Comparison of ENCODE assay signal across 8 mouse cellular contexts in genomic region chr13:21215275-21215983, GRCm38 (mm10). TPM values are rescaled to one million over a fixed set of nuclear protein-coding genes. Genes with fewer than 3 reads are reported as not detected.
A peak's percentile ranks its signal among the peaks of the same experiment; 100 is the strongest.
DNase-seq lines count a peak whose midpoint lies in the region; ATAC-seq and TF ChIP-seq lines count a peak whose summit lies in the region.

No protein-coding gene starts in this region.

- H3K36me3 ChIP-seq in MEL (ENCODE audit: control insufficient read depth in 1 of 2, insufficient read depth in 2 of 2, low read length in 2 of 2), result peaks cover 0 to 13% of the 10 kb centered on the region in 2 experiments; a peak in 2 of 4 replicates
- H3K36me3 ChIP-seq in forebrain, embryonic 10.5 days (replicated peaks), result no peaks in the 10 kb centered on the region
- no peaks in the 10 kb centered on the region; the same call in 1 of the 2 replicates for H3K36me3 ChIP-seq in heart, postnatal 0 days (replicated peaks; ENCODE audit: control insufficient read depth, insufficient read depth, low read length)
- H3K36me3 ChIP-seq in liver, embryonic 16.5 days (ENCODE audit: control insufficient read depth, insufficient read depth), result no peaks in the 10 kb centered on the region
- H3K36me3 ChIP-seq in neural tube, embryonic 13.5 days, result no peaks in the 10 kb centered on the region

- peak overlapping the region; percentile 44 for H3K4me2 ChIP-seq in heart, postnatal 0 days (ENCODE audit: low read depth, low read length)
- H3K4me2 ChIP-seq in liver, embryonic 16.5 days (ENCODE audit: low read depth, low read length), result peak overlapping the region; percentile 71
- peak overlapping the region; percentile 55 for H3K4me2 ChIP-seq in neural tube, embryonic 13.5 days

- TF ChIP-seq CTCF in MEL (IDR thresholded peaks at IDR 0.05 in 2 of 3, conservative IDR thresholded peaks at IDR 0.05 in 1 of 3; ENCODE audit: control insufficient read depth in 1 of 3, insufficient read depth in 1 of 3, low read depth in 2 of 3, low read length in 3 of 3, poor library complexity in 1 of 3, severe bottlenecking in 1 of 3), result no peak
- TF ChIP-seq CTCF in heart, postnatal 0 days (IDR thresholded peaks at IDR 0.05; ENCODE audit: low read depth), result no peak

- no peak for TF ChIP-seq EP300 in MEL (IDR thresholded peaks at IDR 0.05; ENCODE audit: low read depth in 1 of 2, low read length in 2 of 2)
- TF ChIP-seq EP300 in heart, postnatal 0 days (IDR thresholded peaks at IDR 0.05; ENCODE audit: low read depth), result no peak

- no peaks in the 10 kb centered on the region for H3K27me3 ChIP-seq in MEL (ENCODE audit: control insufficient read depth in 1 of 2, insufficient read depth in 2 of 2, low read length in 2 of 2)
- peaks cover 13% of the 10 kb centered on the region for H3K27me3 ChIP-seq in forebrain, embryonic 10.5 days (ENCODE audit: poor library complexity, severe bottlenecking)
- H3K27me3 ChIP-seq in heart, postnatal 0 days (ENCODE audit: control insufficient read depth, insufficient read depth, low read length), result no peaks in the 10 kb centered on the region
- H3K27me3 ChIP-seq in liver, embryonic 16.5 days (ENCODE audit: control insufficient read depth, insufficient read depth, low read depth, low read length), result peaks cover 5% of the 10 kb centered on the region; the same call in 1 of the 2 replicates
- peaks cover 6% of the 10 kb centered on the region; the same call in 1 of the 2 replicates for H3K27me3 ChIP-seq in neural tube, embryonic 13.5 days

- H3K4me3 ChIP-seq in MEL (ENCODE audit: control insufficient read depth in 1 of 2, insufficient read depth in 1 of 2, low read depth in 2 of 2, low read length in 2 of 2), result peak overlapping the region; percentile 52 to 77
- peak overlapping the region; percentile 56 for H3K4me3 ChIP-seq in forebrain, embryonic 10.5 days
- peak overlapping the region; percentile 30 for H3K4me3 ChIP-seq in heart, postnatal 0 days (ENCODE audit: low read depth, low read length)
- peak overlapping the region; percentile 57 for H3K4me3 ChIP-seq in liver, embryonic 16.5 days (ENCODE audit: low read depth, low read length)
- H3K4me3 ChIP-seq in neural tube, embryonic 13.5 days, result peak overlapping the region; percentile 34

- ATAC-seq in heart, postnatal 0 days (ENCODE audit: insufficient read depth, low read depth), result no peak
- ATAC-seq in liver, embryonic 16.5 days (ENCODE audit: low read depth), result peak; percentile 84
- peak; percentile 79; the same call in 1 of the 2 replicates for ATAC-seq in neural tube, embryonic 13.5 days (ENCODE audit: low read depth)

- H3K27ac ChIP-seq in MEL (ENCODE audit: control insufficient read depth, low read depth, low read length), result no peak overlapping the region
- H3K27ac ChIP-seq in forebrain, embryonic 10.5 days, result 0 out of 2 replicates have a peak overlapping the region, but pooled peaks have one; percentile 5
- no peak overlapping the region for H3K27ac ChIP-seq in heart, postnatal 0 days (ENCODE audit: low read depth)
- no peak overlapping the region for H3K27ac ChIP-seq in liver, embryonic 16.5 days (ENCODE audit: low read length)
- H3K27ac ChIP-seq in neural tube, embryonic 13.5 days (replicated peaks), result no peak overlapping the region

- no peak for TF ChIP-seq POLR2A in MEL (IDR thresholded peaks at IDR 0.05; ENCODE audit: control insufficient read depth in 1 of 2, insufficient read depth in 1 of 2, low read depth in 1 of 2, low read length in 2 of 2, poor library complexity in 1 of 2)

- 1% methylated on average over 20 of the region's 20 CpGs for WGBS in forebrain, embryonic 10.5 days
- 3% methylated on average over 20 of the region's 20 CpGs for WGBS in heart, postnatal 0 days
- WGBS in liver, embryonic 16.5 days (ENCODE audit: insufficient replicate concordance), result under 1% methylated on average over 20 of the region's 20 CpGs
- WGBS in neural tube, embryonic 13.5 days, result 2% methylated on average over 20 of the region's 20 CpGs

- H3K9me3 ChIP-seq in MEL (replicated peaks; ENCODE audit: insufficient read depth, low read length), result no peaks in the 10 kb centered on the region
- H3K9me3 ChIP-seq in forebrain, embryonic 10.5 days, result peaks cover 11% of the 10 kb centered on the region
- peaks cover 6% of the 10 kb centered on the region for H3K9me3 ChIP-seq in heart, postnatal 0 days (replicated peaks; ENCODE audit: control insufficient read depth, low read length)
- peaks cover 2% of the 10 kb centered on the region for H3K9me3 ChIP-seq in liver, embryonic 16.5 days (replicated peaks; ENCODE audit: control insufficient read depth, low read length)
- H3K9me3 ChIP-seq in neural tube, embryonic 13.5 days, result peaks cover 5% of the 10 kb centered on the region; the same call in 1 of the 2 replicates

- no peaks in the 10 kb centered on the region for H3K4me1 ChIP-seq in MEL (ENCODE audit: control insufficient read depth in 1 of 2, insufficient read depth in 2 of 2, low read length in 2 of 2)
- peaks cover 7% of the 10 kb centered on the region for H3K4me1 ChIP-seq in forebrain, embryonic 10.5 days
- no peaks in the 10 kb centered on the region for H3K4me1 ChIP-seq in heart, postnatal 0 days (ENCODE audit: control insufficient read depth, insufficient read depth)
- H3K4me1 ChIP-seq in liver, embryonic 16.5 days (ENCODE audit: control insufficient read depth, low read depth, low read length), result peaks cover 7% of the 10 kb centered on the region
- H3K4me1 ChIP-seq in neural tube, embryonic 13.5 days (replicated peaks), result peaks cover 6% of the 10 kb centered on the region; the same call in 1 of the 2 replicates

- no peaks in the 10 kb centered on the region for H3K79me2 ChIP-seq in MEL (ENCODE audit: control insufficient read depth, insufficient read depth, low read length, poor library complexity)

- no peak for TF ChIP-seq RAD21 in MEL (IDR thresholded peaks at IDR 0.05; ENCODE audit: low read depth, low read length)

- peak overlapping the region; percentile 26 for H3K9ac ChIP-seq in MEL (ENCODE audit: control insufficient read depth, low read depth, low read length, poor library complexity, severe bottlenecking)
- H3K9ac ChIP-seq in heart, postnatal 0 days (replicated peaks; ENCODE audit: low read depth, low read length), result no peak overlapping the region
- no peak overlapping the region; the same call in 1 of the 2 replicates for H3K9ac ChIP-seq in liver, embryonic 16.5 days (ENCODE audit: low read depth, low read length)
- 0 out of 2 replicates have a peak overlapping the region, but pooled peaks have one; percentile 22 for H3K9ac ChIP-seq in neural tube, embryonic 13.5 days

- peak; percentile 90 for DNase-seq in MEL (ENCODE audit: low read depth, low spot score)
- peak; percentile 40 for DNase-seq in c-Kit-negative CD71-positive TER-119-positive erythroid progenitor cells, embryonic 14.5 days (ENCODE audit: low read depth, low spot score)
- peak; percentile 84 for DNase-seq in forebrain, embryonic 10.5 days (ENCODE audit: extremely low spot score, low spot score)
- no peak for DNase-seq in heart, postnatal 0 days (ENCODE audit: low spot score)
- DNase-seq in kidney, postnatal 4 days, result peak; percentile 60 to 67
- DNase-seq in urinary bladder, postnatal 14 days (ENCODE audit: low spot score), result peak; percentile 64

TF ChIP-seq in MEL, 35 proteins besides CTCF, POLR2A, EP300 and RAD21:
- TF ChIP-seq MEF2A (IDR thresholded peaks at IDR 0.05; ENCODE audit: extremely low read depth, insufficient replicate concordance, low read depth, low read length, poor library complexity, severe bottlenecking) (no peak), SIN3A (IDR thresholded peaks at IDR 0.05; ENCODE audit: low read length) (peak; percentile 35), TCF12 (IDR thresholded peaks at IDR 0.05; ENCODE audit: low read depth, low read length) (no peak), GATA1 (IDR thresholded peaks at IDR 0.05; ENCODE audit: low read depth, low read length) (peak; percentile 85), MAFK (IDR thresholded peaks at IDR 0.05; ENCODE audit: borderline replicate concordance, low read depth, low read length) (peak; percentile 97), MYC (IDR thresholded peaks at IDR 0.05; ENCODE audit: low read depth, low read length) (peak; percentile 55; the same call in 1 of the 2 replicates), E2F4 (IDR thresholded peaks at IDR 0.05; ENCODE audit: borderline replicate concordance, low read depth, low read length) (no peak), TBP (IDR thresholded peaks at IDR 0.05; ENCODE audit: low read depth, low read length) (peak; percentile 100), ELF1 (IDR thresholded peaks at IDR 0.05; ENCODE audit: low read depth, low read length) (0 out of 2 replicates have a peak, but pooled peaks have one; percentile 18), MAZ (IDR thresholded peaks at IDR 0.05; ENCODE audit: low read depth, low read length) (peak; percentile 83; the same call in 1 of the 2 replicates), UBTF (IDR thresholded peaks at IDR 0.05; ENCODE audit: borderline replicate concordance, insufficient read depth, low read depth, low read length) (no peak)
TF ChIP-seq in MEL: peak in this region for 7.

RNA-seq across cellular contexts. Expression of gene Trim27, which starts 36.2 kb away (rescaled TPM):
- 257 and 258 TPM in 2 replicates for total RNA-seq in MEL (2012; rRNA removed)
- polyA plus RNA-seq in MEL (2012; ENCODE audit: insufficient read depth in 1 of 2, insufficient read length in 2 of 2, low read depth in 1 of 2, low replicate concordance in 2 of 2, missing spikeins in 1 of 2), result 100 to 1,000 TPM; 311 to 339 TPM
- polyA plus RNA-seq in forebrain, embryonic 10.5 days (2016; fragmentation: Nextera tagmentation; extraction: Ambion mirVana), result 169 and 173 TPM in 2 replicates
- total RNA-seq in heart, postnatal 0 days (2014; rRNA removed; ENCODE audit: low replicate concordance), result 54.7 and 58.2 TPM in 2 replicates
- 33.0 and 35.3 TPM in 2 replicates for polyA plus RNA-seq in heart, postnatal 0 days (2015; fragmentation: Nextera tagmentation; extraction: Ambion mirVana)
- 41.3 and 42.7 TPM in 2 replicates for polyA plus RNA-seq in liver, embryonic 16.5 days (2015; fragmentation: Nextera tagmentation; extraction: Ambion mirVana)
- polyA plus RNA-seq in neural tube, embryonic 13.5 days (2015; fragmentation: Nextera tagmentation; extraction: Ambion mirVana), result 82.9 and 88.9 TPM in 2 replicates

Comparison
In these comparisons a context has a peak if more than half of its experiments do, and no peak if none do; other contexts are left out.
1. H3K9ac ChIP-seq: peak in MEL (single experiment) and neural tube, embryonic 13.5 days (single experiment); none in heart, postnatal 0 days (single experiment) and liver, embryonic 16.5 days (single experiment).
2. Peak in every context shown above with its lines, with median percentiles within 50 percentile points of each other: H3K4me3 ChIP-seq and H3K4me2 ChIP-seq.